Mouse (Mus musculus): ENCODE results near the gene Smarcd2. TPM values are rescaled to one million over a fixed set of nuclear protein-coding genes. Genes with fewer than 3 reads are reported as not detected.
"Not testable (repeated sequence)": the region's sequence is repeated elsewhere in the genome, so short reads cannot be mapped to it uniquely, and the experiment has no call there.

Gene Smarcd2
- total RNA-seq, 2 experiments from 2014 or later: 17.2 to 20.6 TPM

- peak; percentile 97 to 98 for DNase-seq (ENCODE audit: low spot score in 2 of 2)
- intact Hi-C loops (cut with DNase I): loop anchor here (5.0 kb wide), 1 partner anchor 39 kb away; the partner anchor contains the start of genes Ccdc47 and Ddx42
These were observed 16.9 kb downstream of the Smarcd2 start, which contains the start of the genes Ftsj3 and Psmc5 for GRCm38 (mm10) chr11:106255685-106256451. TSS of gene Ftsj3 (minus strand) at chr11:106256079. TSS of gene Psmc5 (plus strand) at chr11:106256154.

- intact Hi-C loops (cut with DNase I): loop anchor here (5.0 kb wide), 1 partner anchor 38 kb away; the partner anchor contains the start of genes Ccdc47 and Ddx42
- DNase-seq (ENCODE audit: low spot score in 2 of 2): no peak
These were observed 17.6 kb downstream of the Smarcd2 start for GRCm38 (mm10) chr11:106255174-106255573.

- DNase-seq (ENCODE audit: low spot score in 2 of 2): no peak
- intact Hi-C loops (cut with DNase I): loop anchor here (5.0 kb wide), 1 partner anchor 37 kb away; the partner anchor contains the start of genes Ccdc47 and Ddx42
These were observed 18.0 kb downstream of the Smarcd2 start for GRCm38 (mm10) chr11:106254767-106255166.

GRCm38 (mm10) chr11:106249326-106249725 is 23.4 kb downstream of the Smarcd2 start:
- no peak for DNase-seq (ENCODE audit: low spot score in 2 of 2)
- intact Hi-C loops (cut with DNase I): no loop called here

- DNase-seq (ENCODE audit: low spot score in 2 of 2): no peak
- intact Hi-C loops (cut with DNase I): no loop called here
These were observed 25.9 kb downstream of the Smarcd2 start for GRCm38 (mm10) chr11:106246834-106247233.

GRCm38 (mm10) chr11:106233978-106234377 is 38.8 kb downstream of the Smarcd2 start:
- not testable (repeated sequence) for DNase-seq (ENCODE audit: low spot score in 2 of 2)
- intact Hi-C loops (cut with DNase I): loop anchor here (5.0 kb wide), 1 partner anchor 77 kb away; no protein-coding TSS in a partner anchor

GRCm38 (mm10) chr11:106220603-106221002 is 52.2 kb downstream of the Smarcd2 start:
- no peak for DNase-seq (ENCODE audit: low spot score in 2 of 2)
- intact Hi-C loops (cut with DNase I): no loop called here

- DNase-seq (ENCODE audit: low spot score in 2 of 2): peak; percentile 90 to 93
- intact Hi-C loops (cut with DNase I): loop anchor here (1.0 to 5.0 kb wide), 2 partner anchors 40 to 56 kb away; partner anchors contain the start of genes Ftsj3 and Psmc5
These were observed 55.9 kb downstream of the Smarcd2 start, which contains the start of gene Ddx42 for GRCm38 (mm10) chr11:106216730-106217490. TSS of gene Ddx42 (plus strand) at chr11:106216926.

- DNase-seq (ENCODE audit: low spot score in 2 of 2): peak; percentile 96 to 97
- intact Hi-C loops (cut with DNase I): loop anchor here (1.0 to 5.0 kb wide), 2 partner anchors 41 to 55 kb away; partner anchors contain the start of genes Ftsj3 and Psmc5
These were observed 56.6 kb downstream of the Smarcd2 start, which contains the start of gene Ccdc47 for GRCm38 (mm10) chr11:106215927-106216729. TSS of gene Ccdc47 (minus strand) at chr11:106216344.

- intact Hi-C loops (cut with DNase I): loop anchor here (5.0 kb wide), 1 partner anchor 42 kb away; the partner anchor contains the start of genes Ftsj3 and Psmc5
These were observed 57.3 kb downstream of the Smarcd2 start for GRCm38 (mm10) chr11:106215450-106215859.

GRCm38 (mm10) chr11:106214856-106215255 is 57.9 kb downstream of the Smarcd2 start:
- no peak for DNase-seq (ENCODE audit: low spot score in 2 of 2)
- intact Hi-C loops (cut with DNase I): loop anchor here (5.0 kb wide), 1 partner anchor 42 kb away; the partner anchor contains the start of genes Ftsj3 and Psmc5

More at GRCm38 (mm10) chr11:106215450-106215859, 57.3 kb downstream of the Smarcd2 start:
- DNase-seq (ENCODE audit: low spot score in 2 of 2): no peak

Other genes with a start within 250 kb of the Smarcd2 start
- gene Dcaf7, start 236.1 kb downstream of the Smarcd2 start, total RNA-seq (2021): 100 to 1,000 TPM; 144 to 147 TPM
- 10 to 100 TPM; 17.2 to 20.3 TPM for gene Taco1, start 206.9 kb downstream of the Smarcd2 start, total RNA-seq (2021)
- gene Map3k3, start 188.4 kb downstream of the Smarcd2 start, total RNA-seq (2021): 10 to 100 TPM; 26.9 to 28.4 TPM
- gene Gm10840, start 112.1 kb downstream of the Smarcd2 start, total RNA-seq (2021): not detected
- gene Limd2, start 112.1 kb downstream of the Smarcd2 start, total RNA-seq (2021): 100 to 1,000 TPM in 1 of 2 experiments, 10 to 100 TPM in 1; 98.5 to 104 TPM
- 10 to 100 TPM; 26.6 to 31.2 TPM for gene Strada, start 70.8 kb downstream of the Smarcd2 start, total RNA-seq (2021)
- gene Ccdc47, start 56.6 kb downstream of the Smarcd2 start, total RNA-seq (2021): 10 to 100 TPM; 79.5 to 86.6 TPM
- gene Ddx42, start 56.0 kb downstream of the Smarcd2 start, total RNA-seq (2021): 10 to 100 TPM; 63.0 to 68.0 TPM
- gene Ftsj3, start 16.9 kb downstream of the Smarcd2 start, total RNA-seq (2021): 10 to 100 TPM; 26.0 to 29.8 TPM
- gene Psmc5, start 16.8 kb downstream of the Smarcd2 start, total RNA-seq (2021): 100 to 1,000 TPM; 183 to 198 TPM
- gene Tcam1, start 3.7 kb upstream of the Smarcd2 start, total RNA-seq (2021): under 1 TPM; 0.15 to 0.25 TPM
- gene Gh, start 28.9 kb upstream of the Smarcd2 start, total RNA-seq (2021): not detected
- under 1 TPM; 0.27 to 0.34 TPM for gene Cd79b, start 41.8 kb upstream of the Smarcd2 start, total RNA-seq (2021)
- gene Scn4a, start 80.3 kb upstream of the Smarcd2 start, total RNA-seq (2021): not detected
- gene Prr29, start 92.5 kb upstream of the Smarcd2 start, total RNA-seq (2021): not detected
- 1 to 10 TPM; 3.1 to 4.1 TPM for gene Icam2, start 115.1 kb upstream of the Smarcd2 start, total RNA-seq (2021)
- gene Ern1, start 214.9 kb upstream of the Smarcd2 start, total RNA-seq (2021): 1 to 10 TPM; 9.8 to 9.9 TPM

All from left cerebral cortex, postnatal 36 days (tissue).